ENCODE assay signal across 9 mouse cellular contexts in the genomic region with DNA sequence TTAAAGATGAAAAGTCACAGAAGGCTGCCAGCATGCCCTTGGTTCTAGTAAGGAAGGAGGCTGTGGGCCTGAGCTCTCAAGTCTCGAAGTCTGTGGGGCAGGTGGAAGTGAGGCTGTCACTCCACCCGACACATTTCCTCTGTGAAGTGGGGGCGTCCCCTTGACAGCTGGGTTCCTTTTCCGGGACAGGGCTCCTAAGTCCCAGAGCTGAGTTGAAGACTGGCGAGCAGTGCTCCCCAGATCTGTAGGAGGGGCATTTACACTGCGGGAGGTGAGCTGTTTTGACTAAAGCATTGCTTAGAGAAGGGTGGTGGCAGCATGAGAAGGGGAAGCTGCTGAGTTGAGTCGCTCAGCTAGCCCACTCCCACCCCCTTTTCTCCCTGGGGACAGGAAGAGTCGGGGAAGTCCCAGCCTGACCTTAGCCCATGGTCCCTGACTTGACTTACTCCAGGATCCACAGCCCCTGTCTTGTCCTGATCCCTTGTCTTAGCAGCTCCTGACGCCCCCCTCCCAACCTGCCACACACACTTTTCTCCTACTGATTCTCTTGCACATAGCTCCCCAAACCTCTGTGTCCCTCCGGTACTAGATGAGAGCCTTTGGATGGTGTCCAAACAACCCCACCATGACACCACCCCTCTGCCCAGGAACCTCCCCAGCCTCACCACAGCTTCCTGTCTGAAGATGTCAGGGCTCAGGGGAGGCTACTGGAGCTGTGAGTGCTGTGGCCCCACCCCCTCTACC. TPM values are rescaled to one million over a fixed set of nuclear protein-coding genes. Genes with fewer than 3 reads are reported as not detected.
DNase-seq lines count a peak whose midpoint lies in the region; ATAC-seq and TF ChIP-seq lines count a peak whose summit lies in the region.
"Had no signal": no experiment of that assay in that cellular context is flagged by ENCODE, and none has a peak within 500 bp of the region (broad histone marks: within the 10 kb centered on the region; RNA-seq: fewer than 3 reads in every experiment).

No protein-coding gene starts in this region.

- no peak for TF ChIP-seq CTCF in stomach, postnatal 0 days (IDR thresholded peaks at IDR 0.05; ENCODE audit: low read depth)

- WGBS in stomach, embryonic 15.5 days: 54% methylated on average over 10 of the region's 10 CpGs
- 79% methylated on average over 10 of the region's 10 CpGs for WGBS in stomach, postnatal 0 days

- no peaks in the 10 kb centered on the region for H3K27me3 ChIP-seq in stomach, embryonic 15.5 days (replicated peaks)
- H3K27me3 ChIP-seq in stomach, postnatal 0 days (ENCODE audit: control insufficient read depth, insufficient read depth, low read length): no peaks in the 10 kb centered on the region

- H3K4me2 ChIP-seq in stomach, embryonic 15.5 days: no peak overlapping the region
- H3K4me2 ChIP-seq in stomach, postnatal 0 days (replicated peaks; ENCODE audit: low read depth): no peak overlapping the region

- no peak overlapping the region for H3K4me3 ChIP-seq in stomach, embryonic 15.5 days (replicated peaks)
- no peak overlapping the region for H3K4me3 ChIP-seq in stomach, postnatal 0 days (ENCODE audit: low read depth, low read length)

- no peak for DNase-seq in stomach, postnatal 0 days (ENCODE audit: low spot score)
- no peak for DNase-seq in frontal cortex, postnatal 14 days (ENCODE audit: low spot score in 2 of 2)
- no peak for DNase-seq in adipocyte (ENCODE audit: low spot score)
- DNase-seq in right cerebral cortex, adult 18-20 months: no peak
- no peak for DNase-seq in gastrocnemius, postnatal 10 days

- H3K27ac ChIP-seq in stomach, embryonic 15.5 days: peak overlapping the region; percentile 48; the same call in 1 of the 2 replicates
- no peak overlapping the region for H3K27ac ChIP-seq in stomach, postnatal 0 days (replicated peaks)

- no peak overlapping the region for H3K9ac ChIP-seq in stomach, embryonic 15.5 days
- no peak overlapping the region for H3K9ac ChIP-seq in stomach, postnatal 0 days (ENCODE audit: low read length)

- peaks cover 23% of the 10 kb centered on the region for H3K4me1 ChIP-seq in stomach, embryonic 15.5 days
- no peaks in the 10 kb centered on the region for H3K4me1 ChIP-seq in stomach, postnatal 0 days (replicated peaks; ENCODE audit: control insufficient read depth, insufficient read depth)

- no peak for ATAC-seq in stomach, embryonic 15.5 days (ENCODE audit: insufficient read depth, low FRiP score, low read depth)
- no peak for ATAC-seq in stomach, postnatal 0 days (ENCODE audit: low FRiP score, low TSS enrichment)
- ATAC-seq in inflammation-experienced regulatory T-cells, adult 6 months: peak; percentile 74
- peak; percentile 24; the same call in 1 of the 2 replicates for ATAC-seq in megakaryocyte-erythroid progenitor cell, adult 5-6 weeks (replicated peaks; ENCODE audit: low FRiP score, low TSS enrichment, poor library complexity, severe bottlenecking)

- TF ChIP-seq EP300 in stomach, postnatal 0 days (optimal IDR thresholded peaks at IDR 0.05): no peak

- no peaks in the 10 kb centered on the region for H3K9me3 ChIP-seq in stomach, embryonic 15.5 days
- H3K9me3 ChIP-seq in stomach, postnatal 0 days (ENCODE audit: control insufficient read depth, low read length): no peaks in the 10 kb centered on the region

- no peaks in the 10 kb centered on the region for H3K36me3 ChIP-seq in stomach, embryonic 15.5 days
- H3K36me3 ChIP-seq in stomach, postnatal 0 days (ENCODE audit: control insufficient read depth, insufficient read depth, low read length): 0 out of 2 replicates have a peak, but pooled peaks cover 2% of the 10 kb centered on the region

RNA-seq across cellular contexts. Expression of gene Rhof, which starts 3.9 kb away (rescaled TPM):
- 1.9 and 2.3 TPM in 2 replicates for polyA plus RNA-seq in stomach, embryonic 15.5 days (2015; fragmentation: Nextera tagmentation; extraction: Ambion mirVana)
- polyA plus RNA-seq in stomach, postnatal 0 days (2015; fragmentation: Nextera tagmentation; extraction: Ambion mirVana): 18.6 and 22.3 TPM in 2 replicates
- polyA plus RNA-seq in inflammation-experienced regulatory T-cells, adult 6 months (2017; shearing (Covaris generic)): 10 to 100 TPM; 62.4 to 71.7 (median 66.6) TPM
- total RNA-seq in megakaryocyte-erythroid progenitor cell, adult 5-6 weeks (2014; fragmentation: Nextera tagmentation): 3.2 TPM in 1 of 2 replicates, not detected in the other
- 0.61 and 1.1 TPM in 2 replicates for total RNA-seq in megakaryocyte-erythroid progenitor cell, adult 5-6 weeks (2017)
- total RNA-seq in gastrocnemius, postnatal 10 days (2021): 1 to 10 TPM in 1 of 2 experiments, under 1 TPM in 1; 0.68 to 1.4 TPM

RNA-seq across cellular contexts. Expression of gene Setd1b, which starts 13.4 kb away (rescaled TPM):
- 9.4 and 9.6 TPM in 2 replicates for polyA plus RNA-seq in stomach, embryonic 15.5 days (2015; fragmentation: Nextera tagmentation; extraction: Ambion mirVana)
- 4.5 and 4.7 TPM in 2 replicates for polyA plus RNA-seq in stomach, postnatal 0 days (2015; fragmentation: Nextera tagmentation; extraction: Ambion mirVana)
- polyA plus RNA-seq in inflammation-experienced regulatory T-cells, adult 6 months (2017; shearing (Covaris generic)): 10 to 100 TPM; 13.0 to 17.7 (median 16.0) TPM
- total RNA-seq in megakaryocyte-erythroid progenitor cell, adult 5-6 weeks (2014; fragmentation: Nextera tagmentation): 37.1 and 43.9 TPM in 2 replicates
- 2.1 and 3.9 TPM in 2 replicates for total RNA-seq in megakaryocyte-erythroid progenitor cell, adult 5-6 weeks (2017)
- 10 to 100 TPM; 11.0 to 17.1 TPM for total RNA-seq in gastrocnemius, postnatal 10 days (2021)

RNA-seq across cellular contexts. Expression of gene Psmd9, which starts 40.6 kb away (rescaled TPM):
- 67.6 and 76.0 TPM in 2 replicates for polyA plus RNA-seq in stomach, embryonic 15.5 days (2015; fragmentation: Nextera tagmentation; extraction: Ambion mirVana)
- 48.6 and 51.4 TPM in 2 replicates for polyA plus RNA-seq in stomach, postnatal 0 days (2015; fragmentation: Nextera tagmentation; extraction: Ambion mirVana)
- 10 to 100 TPM; 36.1 to 40.9 (median 39.8) TPM for polyA plus RNA-seq in inflammation-experienced regulatory T-cells, adult 6 months (2017; shearing (Covaris generic))
- 89.8 and 96.1 TPM in 2 replicates for total RNA-seq in megakaryocyte-erythroid progenitor cell, adult 5-6 weeks (2014; fragmentation: Nextera tagmentation)
- total RNA-seq in megakaryocyte-erythroid progenitor cell, adult 5-6 weeks (2017): 36.0 and 41.0 TPM in 2 replicates
- total RNA-seq in gastrocnemius, postnatal 10 days (2021): 10 to 100 TPM; 19.6 to 20.0 TPM

RNA-seq across cellular contexts. Expression of gene Hpd, which starts 53.9 kb away (rescaled TPM):
- polyA plus RNA-seq in stomach, embryonic 15.5 days (2015; fragmentation: Nextera tagmentation; extraction: Ambion mirVana): 2.2 and 5.3 TPM in 2 replicates
- polyA plus RNA-seq in stomach, postnatal 0 days (2015; fragmentation: Nextera tagmentation; extraction: Ambion mirVana): 0.69 and 0.99 TPM in 2 replicates
- not detected for polyA plus RNA-seq in inflammation-experienced regulatory T-cells, adult 6 months (2017; shearing (Covaris generic))
- not detected in 2 replicates for total RNA-seq in megakaryocyte-erythroid progenitor cell, adult 5-6 weeks (2014; fragmentation: Nextera tagmentation)
- total RNA-seq in megakaryocyte-erythroid progenitor cell, adult 5-6 weeks (2017): not detected in 2 replicates
- total RNA-seq in gastrocnemius, postnatal 10 days (2021): under 1 TPM in 1 of 2 experiments, not detected in 1; 0.61 TPM
- total RNA-seq: left cerebral cortex, postnatal 10 days had no signal

Comparison
In these comparisons a context has a peak if more than half of its experiments do, and no peak if none do; other contexts are left out.
1. ATAC-seq: peak in inflammation-experienced regulatory T-cells, adult 6 months (single experiment) and megakaryocyte-erythroid progenitor cell, adult 5-6 weeks (single experiment); none in stomach, embryonic 15.5 days (single experiment) and stomach, postnatal 0 days (single experiment).